Mouse (Mus musculus) cerebral cortex, adult 2 months (tissue): ENCODE measurements around the gene Bmp4.

ENCODE experiments used
- WGBS: fragments of 180-500 bp; shearing (Covaris S2); methylation state at CpG from one replicate; pipeline ENCODE4 v1.1.7; 2018; 5-methylcytosine and 5-hydroxymethylcytosine counted together

The Bmp4 gene

DNA sequence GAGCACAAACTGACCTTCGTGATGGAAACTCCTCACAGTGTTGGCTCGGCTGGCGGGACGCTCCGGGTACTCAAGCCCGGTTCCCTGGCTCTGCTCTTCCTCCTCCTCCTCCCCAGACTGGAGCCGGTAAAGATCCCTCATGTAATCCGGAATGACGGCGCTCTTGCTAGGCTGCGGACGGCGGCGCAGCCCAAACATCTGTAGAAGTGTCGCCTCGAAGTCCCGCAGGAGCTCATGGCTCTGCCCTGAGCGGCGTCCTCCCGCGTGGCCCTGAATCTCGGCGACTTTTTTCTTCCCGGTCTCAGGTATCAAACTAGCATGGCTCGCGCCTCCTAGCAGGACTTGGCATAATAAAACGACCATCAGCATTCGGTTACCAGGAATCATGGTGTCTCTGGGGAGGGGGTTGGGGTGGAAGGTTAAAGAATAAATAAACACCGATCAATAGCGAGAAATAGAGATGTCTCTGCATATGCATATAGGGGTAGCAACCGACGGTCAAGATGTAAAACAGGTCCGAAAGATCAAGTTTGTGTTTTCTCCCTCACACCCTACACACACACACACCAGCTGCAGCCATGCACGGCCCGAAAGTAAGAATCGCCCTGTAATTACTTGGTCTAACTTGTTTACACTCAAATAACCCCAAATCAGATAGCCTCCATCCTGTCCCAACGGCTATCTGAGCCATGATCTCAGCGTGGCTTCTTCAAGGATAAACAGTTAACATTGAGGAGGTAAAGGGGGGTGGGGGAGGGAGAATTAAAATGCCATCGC, 4.6 kb downstream of the Bmp4 start:
- 2% methylated on average over 39 of the region's 39 CpGs for WGBS

DNA sequence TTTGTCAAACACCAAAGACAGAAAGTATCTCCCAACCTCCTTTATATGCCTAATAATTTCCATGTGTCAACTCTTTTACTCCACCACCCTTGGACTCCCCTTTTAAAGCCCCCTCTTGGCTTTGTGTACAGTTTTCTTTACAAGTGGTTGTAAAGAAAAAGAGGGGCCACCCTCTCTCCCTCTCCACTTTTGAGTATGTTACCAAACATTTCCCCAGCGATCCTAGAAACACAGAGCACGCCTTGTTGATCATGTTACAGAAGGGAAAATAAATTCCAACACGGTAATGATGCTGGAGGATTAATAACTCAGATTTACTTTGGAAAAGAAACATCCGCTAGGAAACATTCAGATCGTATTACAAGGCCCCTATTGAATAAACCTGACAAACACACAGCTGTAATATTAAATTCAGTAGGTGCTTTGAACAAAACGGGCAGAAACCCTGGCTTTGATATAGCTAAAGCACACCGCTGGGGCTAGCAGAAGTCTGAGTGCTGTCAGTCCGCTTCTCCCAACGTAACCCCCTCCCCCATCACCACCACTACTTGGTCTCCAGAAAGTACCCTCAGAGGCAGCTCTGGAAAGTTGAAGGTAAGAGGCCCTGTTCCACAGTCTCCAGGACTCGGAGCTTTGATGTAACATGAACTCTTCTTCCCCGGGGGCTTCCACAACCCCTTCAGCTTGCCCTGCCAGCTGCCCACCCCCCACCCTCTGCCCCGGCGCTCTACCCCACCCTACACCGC, 5.3 kb downstream of the Bmp4 start:
- whole genome bisulfite sequencing, result 39% methylated on average over 14 of the region's 14 CpGs

DNA sequence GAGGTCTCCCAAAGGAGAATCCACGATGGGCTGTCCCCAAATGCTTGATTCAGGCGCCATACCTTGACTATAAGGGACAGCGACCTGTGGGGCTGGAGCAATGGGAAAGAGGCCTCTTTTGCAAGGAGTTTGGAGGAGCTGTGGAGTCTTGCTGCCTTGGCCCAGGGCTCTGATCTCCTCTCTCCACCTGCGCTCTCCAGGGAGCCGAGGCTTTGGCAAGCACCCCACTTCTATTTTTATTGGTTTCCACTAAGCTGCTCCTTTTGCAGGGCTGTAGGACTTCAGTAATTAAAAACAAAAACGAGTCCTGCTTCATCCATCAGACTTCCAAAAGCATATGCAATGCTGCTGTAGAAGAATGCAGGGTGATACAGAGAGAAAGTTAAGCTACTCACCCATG, 9.0 kb downstream of the Bmp4 start:
- 67% methylated on average over 6 of the region's 6 CpGs for WGBS

DNA sequence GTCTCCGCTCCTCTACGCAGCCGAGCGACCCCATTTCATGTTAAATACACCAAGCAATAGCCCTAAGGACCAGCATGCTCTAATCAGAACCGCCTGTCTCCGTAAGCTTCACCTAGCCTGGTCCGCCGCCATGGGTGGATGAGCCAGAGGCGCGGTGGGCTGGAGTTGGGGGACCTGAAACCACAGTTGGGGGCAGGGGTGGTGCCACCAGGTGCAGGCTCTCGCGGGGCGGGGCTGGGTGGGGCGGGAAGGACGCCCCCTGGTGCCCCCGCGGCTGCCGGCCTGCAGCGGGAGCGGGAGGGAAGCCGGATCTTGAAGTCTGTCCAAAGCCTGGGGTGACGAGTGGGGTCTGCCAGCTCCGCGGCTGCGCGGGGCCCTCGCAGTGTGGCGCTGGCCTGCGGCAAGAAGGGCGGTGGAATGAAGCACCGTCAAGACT, 10.2 kb downstream of the Bmp4 start:
- WGBS, result 24% methylated on average over 31 of the region's 31 CpGs

DNA sequence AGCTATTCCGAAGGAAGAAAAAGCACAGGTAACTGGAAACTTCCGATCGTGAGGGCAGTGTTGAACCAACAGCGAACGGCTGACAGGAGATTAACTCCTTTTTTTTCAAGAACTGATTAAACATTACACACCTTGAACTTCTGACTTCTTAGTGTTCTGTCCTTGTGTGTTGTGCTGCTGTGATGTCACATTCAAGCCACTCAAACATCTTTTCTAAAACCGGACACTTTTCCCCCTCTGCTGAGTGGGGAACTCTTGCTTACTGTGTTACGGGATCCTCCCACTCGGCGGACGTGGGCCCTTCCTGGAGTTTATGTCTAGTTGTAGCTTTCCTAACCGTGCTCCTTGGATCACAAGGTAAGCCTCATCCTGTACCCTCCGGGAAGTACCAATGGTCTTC, 11.2 kb downstream of the Bmp4 start, which contains the start of gene Gm15217:
Gene Gm15217, plus strand, starts transcription at position 130 of the 400 bp plus-strand sequence.
- 93% methylated on average over 12 of the region's 12 CpGs for WGBS

DNA sequence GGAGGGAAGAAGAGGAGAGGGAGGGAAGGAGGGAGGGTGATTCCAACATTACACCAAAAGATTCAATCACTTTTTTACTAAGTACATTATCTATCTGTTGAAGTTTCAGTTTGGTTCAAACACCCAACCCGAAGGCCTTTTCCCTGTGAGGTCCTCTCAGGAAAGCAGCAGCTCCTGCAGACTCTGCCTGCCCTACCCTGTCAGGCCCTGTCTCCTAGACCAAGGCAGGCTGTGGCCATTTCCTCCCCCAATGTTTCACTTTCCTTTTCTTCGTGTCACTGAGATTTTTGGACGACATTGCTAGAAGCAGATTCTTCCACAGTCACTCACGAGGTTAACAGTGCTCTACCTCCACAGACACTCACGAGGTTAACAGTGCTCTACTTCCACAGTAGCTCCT, 14.7 kb downstream of the Bmp4 start:
- 89% methylated on average over 5 of the region's 5 CpGs for WGBS

DNA sequence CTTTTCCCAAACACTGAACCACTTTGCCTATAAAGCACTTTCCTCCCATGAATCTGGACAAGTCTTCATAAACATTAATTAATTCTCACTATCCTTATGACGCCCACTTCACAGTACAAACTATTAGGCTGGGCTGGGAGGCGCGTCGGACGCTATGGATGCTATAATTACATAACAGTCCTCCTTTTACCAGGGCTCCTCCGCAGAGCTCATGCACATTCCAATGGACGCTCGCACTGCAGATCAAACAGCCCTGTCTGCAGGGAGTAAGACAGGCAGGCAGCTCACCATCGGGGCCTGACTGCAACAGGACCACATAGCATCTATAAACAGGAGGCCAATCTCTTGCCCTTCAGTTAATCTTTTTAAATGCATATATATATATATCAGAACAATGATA, 18.0 kb downstream of the Bmp4 start:
- 73% methylated on average over 9 of the region's 9 CpGs for WGBS

DNA sequence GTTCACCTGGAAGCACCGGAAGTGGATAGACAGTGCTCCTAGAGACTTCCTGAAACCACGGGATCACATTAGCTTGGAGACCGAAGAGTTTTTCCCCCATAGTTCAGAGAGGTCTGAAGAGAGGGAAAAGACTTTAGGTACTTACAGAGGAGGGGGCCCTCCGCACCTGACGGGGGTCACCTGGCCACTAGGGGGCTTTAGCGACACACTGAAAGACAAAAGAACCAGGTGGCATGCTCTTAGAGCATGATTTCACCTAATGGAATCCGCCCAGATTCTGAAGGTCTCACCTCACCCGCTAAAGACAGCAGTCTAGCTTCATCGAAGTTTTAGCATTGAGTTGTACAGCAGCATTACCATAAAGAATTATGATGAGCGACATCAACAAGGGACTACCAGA, 27.3 kb downstream of the Bmp4 start:
- WGBS, result 46% methylated on average over 10 of the region's 10 CpGs

DNA sequence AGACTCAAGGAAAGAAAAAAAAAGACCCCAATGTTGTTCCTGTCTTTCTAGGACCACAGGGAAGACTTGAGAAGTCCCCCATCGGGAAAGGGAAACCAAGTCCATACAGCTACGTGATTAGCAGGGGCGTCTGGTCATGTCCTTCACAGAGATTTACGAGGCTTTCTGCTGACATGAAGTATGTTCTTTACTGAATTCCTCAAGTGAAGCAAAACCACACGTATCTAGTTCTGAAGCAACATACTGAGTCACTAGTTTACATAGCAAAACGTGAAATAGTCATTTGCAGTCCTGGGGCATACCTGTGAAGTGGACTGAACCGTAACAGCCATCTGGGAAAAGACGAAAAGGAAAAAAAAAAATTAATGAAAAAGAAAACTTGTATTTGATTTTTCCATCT, 32.8 kb downstream of the Bmp4 start:
- WGBS, result 90% methylated on average over 8 of the region's 8 CpGs

DNA sequence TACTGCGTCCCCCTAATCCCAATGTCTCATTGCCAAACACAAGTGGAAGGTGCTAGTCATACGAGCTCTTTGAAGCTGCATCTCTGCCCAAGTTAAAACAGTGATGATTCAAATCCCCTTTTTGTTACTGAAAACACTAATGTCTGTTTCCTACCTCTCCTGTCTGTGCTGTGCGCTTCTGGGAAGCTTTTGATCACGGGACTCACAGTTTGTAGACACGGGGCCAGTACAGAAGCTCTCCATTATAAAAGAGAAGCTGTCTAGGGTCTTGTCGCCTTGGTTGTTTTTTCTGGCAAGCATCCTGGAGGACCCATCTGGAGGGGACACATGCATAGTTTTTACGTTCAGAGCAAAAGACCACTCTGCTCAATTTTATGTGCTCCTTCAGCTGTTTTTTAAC, 33.2 kb downstream of the Bmp4 start:
- WGBS, result 76% methylated on average over 7 of the region's 7 CpGs

DNA sequence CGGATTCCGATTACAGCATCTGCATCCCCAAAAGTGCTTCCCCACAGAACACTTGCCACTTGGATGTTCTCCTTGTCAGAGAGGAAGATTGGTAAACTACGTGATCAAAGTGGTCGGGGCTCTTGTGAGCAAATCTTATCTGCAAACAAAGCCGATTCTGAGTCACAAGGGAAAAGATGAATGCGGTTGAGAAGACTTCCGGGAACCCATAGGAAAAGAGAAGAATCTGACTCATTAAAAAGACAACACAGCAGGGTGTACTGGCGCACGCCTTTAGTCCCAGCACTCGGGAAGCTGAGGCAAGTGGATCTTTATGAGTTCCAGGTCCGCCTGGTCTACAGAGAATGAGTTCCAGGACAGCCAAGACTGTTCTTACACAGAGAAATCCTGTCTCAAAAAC, 51.7 kb downstream of the Bmp4 start:
- WGBS, result 93% methylated on average over 11 of the region's 11 CpGs
